Mouse (Mus musculus) urinary bladder, adult 18-20 months (tissue): ENCODE results near the gene Erbb3.
"Not testable (repeated sequence)": the region's sequence is repeated elsewhere in the genome, so short reads cannot be mapped to it uniquely, and the experiment has no call there.

Source experiments
- DNase-seq, 2 experiments: peaks; one replicate each; pipeline ENCODE4 v3.0.0; 2022; ENCODE audit warnings: low spot score in 2 of 2, mixed read lengths in 2 of 2

Gene Erbb3

GRCm38 (mm10) chr10:128589464-128590192 lies at the start of gene Erbb3:
Gene Erbb3, minus strand, starts transcription at chr10:128589652.
- DNase-seq, result peak; percentile 72 to 88

- no peak for DNase-seq
These were observed 47.6 kb upstream of the Erbb3 start for GRCm38 (mm10) chr10:128637011-128637410.

GRCm38 (mm10) chr10:128636561-128636960 lies 47.1 kb upstream of the Erbb3 start:
- no peak for DNase-seq

- no peak for DNase-seq
These were observed 46.2 kb upstream of the Erbb3 start for GRCm38 (mm10) chr10:128635697-128636096.

- no peak for DNase-seq
These were observed 42.1 kb upstream of the Erbb3 start for GRCm38 (mm10) chr10:128631571-128631970.

GRCm38 (mm10) chr10:128630306-128630705 lies 40.9 kb upstream of the Erbb3 start:
- DNase-seq, result not testable (repeated sequence)

GRCm38 (mm10) chr10:128629746-128630145 lies 40.3 kb upstream of the Erbb3 start:
- no peak for DNase-seq

GRCm38 (mm10) chr10:128627398-128628317 lies 38.2 kb upstream of the Erbb3 start:
- DNase-seq, result no peak

GRCm38 (mm10) chr10:128626311-128627310 lies 37.2 kb upstream of the Erbb3 start, which contains the start of gene Rps26:
Gene Rps26, minus strand, starts transcription at chr10:128626747.
- peak; percentile 77 to 84 for DNase-seq

GRCm38 (mm10) chr10:128625287-128625894 lies 35.9 kb upstream of the Erbb3 start:
- DNase-seq, result no peak

- not testable (repeated sequence) for DNase-seq
These were observed 33.7 kb upstream of the Erbb3 start for GRCm38 (mm10) chr10:128623106-128623613.

- DNase-seq, result no peak
These were observed 33.2 kb upstream of the Erbb3 start for GRCm38 (mm10) chr10:128622702-128623101.

GRCm38 (mm10) chr10:128621986-128622520 lies 32.6 kb upstream of the Erbb3 start:
- DNase-seq, result no peak

- no peak for DNase-seq
These were observed 30.8 kb upstream of the Erbb3 start for GRCm38 (mm10) chr10:128620241-128620640.

GRCm38 (mm10) chr10:128619148-128619547 lies 29.7 kb upstream of the Erbb3 start:
- DNase-seq, result not testable (repeated sequence)

GRCm38 (mm10) chr10:128618570-128618969 lies 29.1 kb upstream of the Erbb3 start:
- no peak for DNase-seq

- not testable (repeated sequence) for DNase-seq
These were observed 26.5 kb upstream of the Erbb3 start for GRCm38 (mm10) chr10:128615798-128616448.

GRCm38 (mm10) chr10:128614934-128615333 lies 25.5 kb upstream of the Erbb3 start:
- no peak for DNase-seq

GRCm38 (mm10) chr10:128613820-128614219 lies 24.4 kb upstream of the Erbb3 start:
- not testable (repeated sequence) for DNase-seq

- no peak for DNase-seq
These were observed 23.6 kb upstream of the Erbb3 start for GRCm38 (mm10) chr10:128613154-128613440.
